ENCODE assay signal across 10 mouse cellular contexts in the genomic region with DNA sequence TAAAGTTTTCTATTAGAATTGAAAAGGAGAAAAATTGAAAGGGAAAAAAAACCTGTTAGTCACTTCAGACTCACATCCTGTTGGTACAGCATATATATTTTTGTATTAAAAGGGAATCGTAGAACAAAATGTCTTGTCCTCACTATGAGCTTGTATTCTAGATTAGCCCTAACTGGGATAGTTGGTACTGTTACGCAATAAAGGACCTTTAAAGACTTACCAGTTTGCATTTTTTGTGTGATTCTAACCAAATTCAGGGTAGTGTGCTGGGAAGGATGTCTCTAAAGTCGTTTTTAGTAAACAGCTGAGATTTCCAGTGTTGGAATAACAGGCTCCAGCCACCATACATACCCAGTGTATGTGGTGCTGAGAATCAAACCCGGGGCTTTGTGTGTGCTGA. TPM values are rescaled to one million over a fixed set of nuclear protein-coding genes. Genes with fewer than 3 reads are reported as not detected.
DNase-seq lines count a peak whose midpoint lies in the region; ATAC-seq and TF ChIP-seq lines count a peak whose summit lies in the region.
"Had no signal": no experiment of that assay in that cellular context is flagged by ENCODE, and none has a peak within 500 bp of the region (broad histone marks: within the 10 kb centered on the region; RNA-seq: fewer than 3 reads in every experiment).

No protein-coding gene starts in this region.

- no peak for TF ChIP-seq CTCF in ES-Bruce4 (IDR thresholded peaks at IDR 0.05; ENCODE audit: low read depth, low read length)
- no peak for TF ChIP-seq CTCF in forebrain, postnatal 0 days (IDR thresholded peaks at IDR 0.05; ENCODE audit: low read depth)

- H3K9me3 ChIP-seq in heart, embryonic 15.5 days (replicated peaks), result no peaks in the 10 kb centered on the region
- no peaks in the 10 kb centered on the region for H3K9me3 ChIP-seq in ES-Bruce4 (replicated peaks; ENCODE audit: control insufficient read depth, insufficient read depth, low read length, poor library complexity, severe bottlenecking)
- no peaks in the 10 kb centered on the region for H3K9me3 ChIP-seq in forebrain, postnatal 0 days (ENCODE audit: low read length)
- H3K9me3 ChIP-seq in liver, embryonic 16.5 days (replicated peaks; ENCODE audit: control insufficient read depth, low read length), result no peaks in the 10 kb centered on the region

- no peak for TF ChIP-seq EP300 in ES-Bruce4 (IDR thresholded peaks at IDR 0.05; ENCODE audit: insufficient read depth, low read depth, low read length)

- DNase-seq in heart, postnatal 14 days, result no peak
- DNase-seq in forebrain, postnatal 0 days, result no peak
- DNase-seq in T-cell, adult 2 months (ENCODE audit: low spot score), result no peak
- DNase-seq in thymus, postnatal 36 days, result no peak
- no peak for DNase-seq in urinary bladder, postnatal 14 days (ENCODE audit: low spot score)
- DNase-seq: cerebellum, adult 18-20 months; kidney, postnatal 14 days had no signal

- no peak overlapping the region for H3K9ac ChIP-seq in heart, embryonic 15.5 days
- H3K9ac ChIP-seq in ES-Bruce4 (ENCODE audit: low read depth, poor library complexity, severe bottlenecking), result peak overlapping the region; percentile 88
- no peak overlapping the region for H3K9ac ChIP-seq in forebrain, postnatal 0 days
- no peak overlapping the region for H3K9ac ChIP-seq in liver, embryonic 16.5 days (ENCODE audit: low read depth, low read length)

- peak overlapping the region; percentile 57 for H3K4me2 ChIP-seq in heart, embryonic 15.5 days
- peak overlapping the region; percentile 66 for H3K4me2 ChIP-seq in forebrain, postnatal 0 days (ENCODE audit: low read depth)
- H3K4me2 ChIP-seq in liver, embryonic 16.5 days (ENCODE audit: low read depth, low read length), result peak overlapping the region; percentile 81

- no peak overlapping the region for H3K27ac ChIP-seq in heart, embryonic 15.5 days
- H3K27ac ChIP-seq in ES-Bruce4 (ENCODE audit: insufficient read depth, low read length), result no peak overlapping the region
- H3K27ac ChIP-seq in forebrain, postnatal 0 days (ENCODE audit: low read depth, low read length), result no peak overlapping the region
- no peak overlapping the region for H3K27ac ChIP-seq in liver, embryonic 16.5 days (ENCODE audit: low read length)

- H3K4me3 ChIP-seq in heart, embryonic 15.5 days, result peak overlapping the region; percentile 9; the same call in 1 of the 2 replicates
- peak overlapping the region; percentile 18; the same call in 1 of the 2 replicates for H3K4me3 ChIP-seq in ES-Bruce4 (ENCODE audit: low read depth, low read length)
- H3K4me3 ChIP-seq in forebrain, postnatal 0 days (ENCODE audit: low read depth, low read length), result no peak overlapping the region
- peak overlapping the region; percentile 96 for H3K4me3 ChIP-seq in liver, embryonic 16.5 days (ENCODE audit: low read depth, low read length)

- WGBS in heart, embryonic 15.5 days, result 81% methylated on average over 4 of the region's 4 CpGs
- 91% methylated on average over 4 of the region's 4 CpGs for WGBS in forebrain, postnatal 0 days
- WGBS in liver, embryonic 16.5 days (ENCODE audit: insufficient replicate concordance), result 51% methylated on average over 4 of the region's 4 CpGs

- H3K36me3 ChIP-seq in heart, embryonic 15.5 days, result peaks cover 9% of the 10 kb centered on the region
- peaks cover 16% of the 10 kb centered on the region for H3K36me3 ChIP-seq in ES-Bruce4 (ENCODE audit: control insufficient read depth, insufficient read depth, low read length, poor library complexity, severe bottlenecking)
- no peaks in the 10 kb centered on the region; the same call in 1 of the 2 replicates for H3K36me3 ChIP-seq in forebrain, postnatal 0 days (ENCODE audit: insufficient read depth)
- H3K36me3 ChIP-seq in liver, embryonic 16.5 days (ENCODE audit: control insufficient read depth, insufficient read depth), result peaks cover 6% of the 10 kb centered on the region

- no peak for ATAC-seq in heart, embryonic 15.5 days (replicated peaks; ENCODE audit: insufficient number of reproducible peaks, insufficient read depth, low FRiP score, low read depth)
- no peak for ATAC-seq in forebrain, postnatal 0 days
- no peak for ATAC-seq in liver, embryonic 16.5 days (ENCODE audit: low read depth)

- intact Hi-C loops in heart, postnatal 14 days (cut with DNase I), result loop anchor here (2.0 to 5.0 kb wide), 2 partner anchors 23 to 33 kb away; a partner anchor contains a TSS

- H3K4me1 ChIP-seq in heart, embryonic 15.5 days (replicated peaks), result peaks cover 27% of the 10 kb centered on the region
- peaks cover 1% of the 10 kb centered on the region for H3K4me1 ChIP-seq in ES-Bruce4 (ENCODE audit: control insufficient read depth, insufficient read depth, low read length)
- H3K4me1 ChIP-seq in forebrain, postnatal 0 days (ENCODE audit: insufficient read depth), result peaks cover 20% of the 10 kb centered on the region
- peaks cover 14% of the 10 kb centered on the region for H3K4me1 ChIP-seq in liver, embryonic 16.5 days (ENCODE audit: control insufficient read depth, low read depth, low read length)

- no peaks in the 10 kb centered on the region for H3K27me3 ChIP-seq in heart, embryonic 15.5 days
- no peaks in the 10 kb centered on the region for H3K27me3 ChIP-seq in ES-Bruce4 (ENCODE audit: control insufficient read depth, insufficient read depth, low read length, poor library complexity, severe bottlenecking)
- H3K27me3 ChIP-seq in forebrain, postnatal 0 days (ENCODE audit: insufficient read depth, low read length), result no peaks in the 10 kb centered on the region
- no peaks in the 10 kb centered on the region for H3K27me3 ChIP-seq in liver, embryonic 16.5 days (ENCODE audit: control insufficient read depth, insufficient read depth, low read depth, low read length)

- no peak for TF ChIP-seq POLR2A in ES-Bruce4 (IDR thresholded peaks at IDR 0.05; ENCODE audit: insufficient read depth, low read length)

RNA-seq across cellular contexts. Expression of a gene that starts 1.7 kb away (rescaled TPM):
- 65.1 and 77.2 TPM in 2 replicates for polyA plus RNA-seq in heart, embryonic 15.5 days (2015; fragmentation: Nextera tagmentation; extraction: Ambion mirVana)
- total RNA-seq in heart, postnatal 14 days (2021), result 10 to 100 TPM; 68.4 to 68.7 TPM
- 234 and 236 TPM in 2 replicates for polyA plus RNA-seq in ES-Bruce4 (2011; ENCODE audit: insufficient read depth, insufficient read length, low read depth, missing spikeins)
- 141 and 178 TPM in 2 replicates for total RNA-seq in forebrain, postnatal 0 days (2014; rRNA removed)
- polyA plus RNA-seq in forebrain, postnatal 0 days (2015; fragmentation: Nextera tagmentation; extraction: Ambion mirVana), result 79.5 and 101 TPM in 2 replicates
- 40.9 and 42.5 TPM in 2 replicates for polyA plus RNA-seq in liver, embryonic 16.5 days (2015; fragmentation: Nextera tagmentation; extraction: Ambion mirVana)

RNA-seq across cellular contexts. Expression of a gene that starts 33.6 kb away (rescaled TPM):
- polyA plus RNA-seq in heart, embryonic 15.5 days (2015; fragmentation: Nextera tagmentation; extraction: Ambion mirVana), result 1.9 and 2.1 TPM in 2 replicates
- total RNA-seq in heart, postnatal 14 days (2021), result 1 to 10 TPM in 1 of 2 experiments, under 1 TPM in 1; 0.72 to 1.2 TPM
- polyA plus RNA-seq in ES-Bruce4 (2011; ENCODE audit: insufficient read depth, insufficient read length, low read depth, missing spikeins), result 18.8 and 20.2 TPM in 2 replicates
- total RNA-seq in forebrain, postnatal 0 days (2014; rRNA removed), result 0.38 and 0.57 TPM in 2 replicates
- polyA plus RNA-seq in forebrain, postnatal 0 days (2015; fragmentation: Nextera tagmentation; extraction: Ambion mirVana), result 0.14 and 0.47 TPM in 2 replicates
- 2.1 and 2.2 TPM in 2 replicates for polyA plus RNA-seq in liver, embryonic 16.5 days (2015; fragmentation: Nextera tagmentation; extraction: Ambion mirVana)
